In genomic region chr1:152593382-152593781, GRCm38 (mm10) we compare ENCODE assay signal across 16 mouse cellular contexts.
DNase-seq lines count a peak whose midpoint lies in the region; ATAC-seq and TF ChIP-seq lines count a peak whose summit lies in the region.
"Had no signal": no experiment of that assay in that cellular context is flagged by ENCODE, and none has a peak within 500 bp of the region (broad histone marks: within the 10 kb centered on the region; RNA-seq: fewer than 3 reads in every experiment).

No protein-coding gene starts in this region.

- DNase-seq in heart, adult 8-10 months (ENCODE audit: low spot score) = no peak
- no peak for DNase-seq in spleen, adult 2 months (ENCODE audit: low read depth in 1 of 2, low spot score in 2 of 2)
- DNase-seq in spleen, postnatal 14 days (ENCODE audit: low spot score in 2 of 2) = no peak
- no peak for DNase-seq in left cerebral cortex, postnatal 36 days (ENCODE audit: low spot score in 2 of 2)
- DNase-seq in layer of hippocampus, adult 2 months (ENCODE audit: low spot score in 2 of 2) = no peak
- DNase-seq: cerebellum, adult 2 months had no signal

- intact Hi-C loops in left cerebral cortex, postnatal 36 days (cut with DNase I) = no loop called here

- no peak overlapping the region for H3K4me3 ChIP-seq in heart, embryonic 13.5 days
- H3K4me3 ChIP-seq in spleen, adult 2 months (ENCODE audit: extremely low read depth, insufficient read depth, insufficient read length) = no peak overlapping the region
- H3K4me3 ChIP-seq in liver, embryonic 16.5 days (ENCODE audit: low read depth, low read length) = peak overlapping the region; percentile 40; the same call in 1 of the 2 replicates
- no peak overlapping the region for H3K4me3 ChIP-seq in layer of hippocampus, adult 2 months
- H3K4me3 ChIP-seq: forebrain, embryonic 13.5 days; limb, embryonic 13.5 days; lung, embryonic 15.5 days; midbrain, embryonic 10.5 days had no signal

- 78% methylated on average over 7 of the region's 7 CpGs for WGBS in heart, embryonic 13.5 days
- 82% methylated on average over 7 of the region's 7 CpGs for WGBS in spleen, adult 2 months
- 64% methylated on average over 7 of the region's 7 CpGs for WGBS in liver, embryonic 16.5 days (ENCODE audit: insufficient replicate concordance)

- no peak for TF ChIP-seq CTCF in spleen, adult 2 months (IDR thresholded peaks at IDR 0.05; ENCODE audit: extremely low read depth, insufficient read depth, insufficient read length, insufficient replicate concordance)
- no peak for TF ChIP-seq CTCF in layer of hippocampus, adult 2 months (conservative IDR thresholded peaks at IDR 0.05)

- H3K4me1 ChIP-seq in heart, embryonic 13.5 days = peaks cover 86% of the 10 kb centered on the region
- peaks cover 38% of the 10 kb centered on the region for H3K4me1 ChIP-seq in spleen, adult 2 months (ENCODE audit: control insufficient read depth, insufficient read depth, insufficient read length)
- H3K4me1 ChIP-seq in liver, embryonic 16.5 days (ENCODE audit: control insufficient read depth, low read depth, low read length) = peaks cover 49% of the 10 kb centered on the region

- H3K9me3 ChIP-seq in heart, embryonic 13.5 days = no peaks in the 10 kb centered on the region
- no peaks in the 10 kb centered on the region for H3K9me3 ChIP-seq in liver, embryonic 16.5 days (replicated peaks; ENCODE audit: control insufficient read depth, low read length)
- H3K9me3 ChIP-seq: forebrain, embryonic 13.5 days; limb, embryonic 13.5 days; lung, embryonic 15.5 days; midbrain, embryonic 10.5 days had no signal

- no peak overlapping the region for H3K4me2 ChIP-seq in heart, embryonic 13.5 days
- peak overlapping the region; percentile 65 for H3K4me2 ChIP-seq in liver, embryonic 16.5 days (ENCODE audit: low read depth, low read length)
- H3K4me2 ChIP-seq: forebrain, embryonic 13.5 days; hindbrain, embryonic 14.5 days; limb, embryonic 13.5 days; lung, embryonic 15.5 days had no signal

- H3K9ac ChIP-seq in heart, embryonic 13.5 days = no peak overlapping the region
- H3K9ac ChIP-seq in liver, embryonic 16.5 days (ENCODE audit: low read depth, low read length) = peak overlapping the region; percentile 45
- H3K9ac ChIP-seq: forebrain, embryonic 13.5 days; hindbrain, embryonic 14.5 days; limb, embryonic 13.5 days; lung, embryonic 15.5 days had no signal

- no peaks in the 10 kb centered on the region for H3K27me3 ChIP-seq in heart, embryonic 13.5 days (replicated peaks)
- H3K27me3 ChIP-seq in spleen, adult 2 months (ENCODE audit: control insufficient read depth, insufficient read depth, low read length) = no peaks in the 10 kb centered on the region
- H3K27me3 ChIP-seq in liver, embryonic 16.5 days (ENCODE audit: control insufficient read depth, insufficient read depth, low read depth, low read length) = no peaks in the 10 kb centered on the region
- H3K27me3 ChIP-seq: CH12.LX; forebrain, embryonic 13.5 days; limb, embryonic 13.5 days; lung, embryonic 15.5 days had no signal

- H3K27ac ChIP-seq in heart, embryonic 13.5 days (replicated peaks) = 0 out of 2 replicates have a peak overlapping the region, but pooled peaks have one; percentile 37
- peak overlapping the region; percentile 43; the same call in 1 of the 2 replicates for H3K27ac ChIP-seq in spleen, adult 2 months (ENCODE audit: insufficient read depth, low read length)
- H3K27ac ChIP-seq in liver, embryonic 16.5 days (ENCODE audit: low read length) = peak overlapping the region; percentile 90
- no peak overlapping the region for H3K27ac ChIP-seq in layer of hippocampus, adult 2 months
- H3K27ac ChIP-seq: forebrain, embryonic 13.5 days; limb, embryonic 13.5 days; lung, embryonic 15.5 days; macrophage; midbrain, embryonic 10.5 days had no signal

- no peak for TF ChIP-seq POLR2A in spleen, adult 2 months (IDR thresholded peaks at IDR 0.05; ENCODE audit: low read depth, low read length)

- H3K36me3 ChIP-seq in heart, embryonic 13.5 days = peaks cover 18% of the 10 kb centered on the region
- no peaks in the 10 kb centered on the region for H3K36me3 ChIP-seq in spleen, adult 2 months (ENCODE audit: control insufficient read depth, insufficient read depth, low read length)
- no peaks in the 10 kb centered on the region for H3K36me3 ChIP-seq in liver, embryonic 16.5 days (ENCODE audit: control insufficient read depth, insufficient read depth)
- H3K36me3 ChIP-seq: limb, embryonic 13.5 days; lung, embryonic 15.5 days had no signal

- no peak for ATAC-seq in heart, embryonic 13.5 days (ENCODE audit: extremely low read depth, insufficient number of reproducible peaks, low FRiP score, low TSS enrichment)
- ATAC-seq in erythroblast, adult 5-6 weeks (replicated peaks; ENCODE audit: low FRiP score, poor library complexity, severe bottlenecking) = peak; percentile 72
- ATAC-seq in liver, embryonic 16.5 days (ENCODE audit: low read depth) = peak; percentile 64
- ATAC-seq: forebrain, embryonic 13.5 days had no signal
